Mouse (Mus musculus) bone marrow macrophage, adult 2 months (primary cell): ENCODE measurements around the gene Ppp6r1.
A peak's percentile ranks its signal among the peaks of the same experiment; 100 is the strongest.

Experiments used
- CTCF ChIP-seq: IDR thresholded peaks from 2 replicates; pipeline ENCODE4 v1.5.1; 2012; ENCODE audit warnings: low read depth, mild to moderate bottlenecking, low read length, moderate library complexity
- POLR2A ChIP-seq: IDR thresholded peaks from 2 replicates; pipeline ENCODE4 v1.6.1; 2012; ENCODE audit warnings: mild to moderate bottlenecking, low read depth, low read length, borderline replicate concordance

GRCm38 (mm10) chr7:4705098-4705497 lies 46.3 kb upstream of the Ppp6r1 start:
- TF ChIP-seq CTCF, result peak; percentile 73; the same call in 1 of the 2 replicates
- no peak for TF ChIP-seq POLR2A
